In genomic region chr19:45816727-45817126, GRCm38 (mm10) we compare ENCODE assay signal across 8 mouse cellular contexts. TPM values are rescaled to one million over a fixed set of nuclear protein-coding genes. Genes with fewer than 3 reads are reported as not detected.
DNase-seq lines count a peak whose midpoint lies in the region; ATAC-seq lines count a peak whose summit lies in the region.

No protein-coding gene starts in this region.

- peak; percentile 5; the same call in 1 of the 2 replicates for ATAC-seq in lung, embryonic 16.5 days (ENCODE audit: low read depth)
- no peak for ATAC-seq in stomach, embryonic 14.5 days (ENCODE audit: insufficient number of reproducible peaks, insufficient read depth, low FRiP score, low read depth)

- H3K4me3 ChIP-seq in lung, embryonic 16.5 days (ENCODE audit: low read length): no peak overlapping the region; the same call in 1 of the 2 replicates
- peak overlapping the region; percentile 31; the same call in 1 of the 2 replicates for H3K4me3 ChIP-seq in stomach, embryonic 14.5 days (ENCODE audit: low read depth, low read length)

- peak overlapping the region; percentile 73 for H3K4me2 ChIP-seq in lung, embryonic 16.5 days (ENCODE audit: low read depth, low read length)
- peak overlapping the region; percentile 64 for H3K4me2 ChIP-seq in stomach, embryonic 14.5 days (replicated peaks; ENCODE audit: low read depth, low read length)

- peaks cover 48% of the 10 kb centered on the region for H3K4me1 ChIP-seq in lung, embryonic 16.5 days (replicated peaks; ENCODE audit: control insufficient read depth, insufficient read depth, low read length)
- peaks cover 36% of the 10 kb centered on the region for H3K4me1 ChIP-seq in stomach, embryonic 14.5 days (ENCODE audit: control insufficient read depth, insufficient read depth, low read length)

- H3K36me3 ChIP-seq in lung, embryonic 16.5 days (ENCODE audit: control insufficient read depth, insufficient read depth, low read length): no peaks in the 10 kb centered on the region
- no peaks in the 10 kb centered on the region for H3K36me3 ChIP-seq in stomach, embryonic 14.5 days (ENCODE audit: control insufficient read depth, insufficient read depth, low read length)

- WGBS in lung, embryonic 16.5 days: 23% methylated on average over 8 of the region's 8 CpGs
- 16% methylated on average over 8 of the region's 8 CpGs for WGBS in stomach, embryonic 14.5 days

- no peaks in the 10 kb centered on the region for H3K27me3 ChIP-seq in lung, embryonic 16.5 days (ENCODE audit: control insufficient read depth, insufficient read depth, low read depth, low read length)
- no peaks in the 10 kb centered on the region for H3K27me3 ChIP-seq in stomach, embryonic 14.5 days (ENCODE audit: control insufficient read depth, insufficient read depth, low read length)

- peak; percentile 23 for DNase-seq in embryo, embryonic 10.5 days (ENCODE audit: low spot score)
- no peak for DNase-seq in embryo, embryonic 11 days
- DNase-seq in lung, postnatal 14 days: no peak
- DNase-seq in kidney, postnatal 14 days: peak; percentile 73
- no peak for DNase-seq in left cerebral cortex, postnatal 14 days (ENCODE audit: low spot score in 2 of 2)
- no peak for DNase-seq in layer of hippocampus, adult 9-10 months (ENCODE audit: low spot score)

- intact Hi-C loops in left cerebral cortex, postnatal 14 days (cut with DNase I): no loop called here

- no peak overlapping the region for H3K9ac ChIP-seq in lung, embryonic 16.5 days (ENCODE audit: low read length)
- H3K9ac ChIP-seq in stomach, embryonic 14.5 days (replicated peaks; ENCODE audit: low read depth, low read length): no peak overlapping the region

- no peaks in the 10 kb centered on the region for H3K9me3 ChIP-seq in lung, embryonic 16.5 days (ENCODE audit: control insufficient read depth, low read length)
- H3K9me3 ChIP-seq in stomach, embryonic 14.5 days (ENCODE audit: control insufficient read depth, low read depth, low read length): no peaks in the 10 kb centered on the region

- peak overlapping the region; percentile 77 for H3K27ac ChIP-seq in lung, embryonic 16.5 days (ENCODE audit: low read length)
- peak overlapping the region; percentile 6; the same call in 1 of the 2 replicates for H3K27ac ChIP-seq in stomach, embryonic 14.5 days (ENCODE audit: low read length)

RNA-seq across cellular contexts. Expression of gene Kcnip2, which starts 0.9 kb away (rescaled TPM):
- 1.7 and 1.9 TPM in 2 replicates for polyA plus RNA-seq in lung, embryonic 16.5 days (2015; fragmentation: Nextera tagmentation; extraction: Ambion mirVana)
- 1.8 TPM in 2 replicates for polyA plus RNA-seq in stomach, embryonic 14.5 days (2014; fragmentation: Nextera tagmentation; extraction: Ambion mirVana)
- total RNA-seq in left cerebral cortex, postnatal 14 days (2021): 100 to 1,000 TPM; 129 to 143 TPM

RNA-seq across cellular contexts. Expression of gene Mgea5, which starts 33.1 kb away (rescaled TPM):
- polyA plus RNA-seq in lung, embryonic 16.5 days (2015; fragmentation: Nextera tagmentation; extraction: Ambion mirVana): 47.0 and 48.5 TPM in 2 replicates
- 74.4 and 74.8 TPM in 2 replicates for polyA plus RNA-seq in stomach, embryonic 14.5 days (2014; fragmentation: Nextera tagmentation; extraction: Ambion mirVana)
- 100 to 1,000 TPM; 132 to 136 TPM for total RNA-seq in left cerebral cortex, postnatal 14 days (2021)

Comparison
In these comparisons a context has a peak if more than half of its experiments do, and no peak if none do; other contexts are left out.
1. DNase-seq: peak in embryo, embryonic 10.5 days (single experiment) and kidney, postnatal 14 days (single experiment); none in embryo, embryonic 11 days (single experiment), lung, postnatal 14 days (single experiment), left cerebral cortex, postnatal 14 days (0 of 2) and layer of hippocampus, adult 9-10 months (single experiment).